ENCODE assay signal across 27 mouse cellular contexts in genomic region chr1:88254793-88255465, GRCm38 (mm10). TPM values are rescaled to one million over a fixed set of nuclear protein-coding genes. Genes with fewer than 3 reads are reported as not detected.
A peak's percentile ranks its signal among the peaks of the same experiment; 100 is the strongest.
DNase-seq lines count a peak whose midpoint lies in the region; ATAC-seq and TF ChIP-seq lines count a peak whose summit lies in the region.
"Had no signal": no experiment of that assay in that cellular context is flagged by ENCODE, and none has a peak within 500 bp of the region (broad histone marks: within the 10 kb centered on the region; RNA-seq: fewer than 3 reads in every experiment).

No protein-coding gene starts in this region.

- TF ChIP-seq POLR2A in cerebellum, adult 2 months (IDR thresholded peaks at IDR 0.05; ENCODE audit: borderline replicate concordance, insufficient read depth, low read length) = no peak

- H3K36me3 ChIP-seq in heart, embryonic 11.5 days (ENCODE audit: control insufficient read depth, insufficient read depth, low read length) = no peaks in the 10 kb centered on the region
- H3K36me3 ChIP-seq in megakaryocyte, embryonic 14.5 days (replicated peaks; ENCODE audit: low read length) = peaks cover 8% of the 10 kb centered on the region
- H3K36me3 ChIP-seq: heart, embryonic 15.5 days had no signal

- 47% methylated on average over 12 of the region's 12 CpGs for WGBS in cerebellum, adult 2 months
- WGBS in heart, embryonic 11.5 days (ENCODE audit: insufficient replicate concordance) = 79% methylated on average over 12 of the region's 12 CpGs

- no peak overlapping the region for H3K4me2 ChIP-seq in heart, embryonic 11.5 days
- H3K4me2 ChIP-seq: embryonic facial prominence, embryonic 12.5 days; heart, embryonic 15.5 days; liver, embryonic 11.5 days; neural tube, embryonic 15.5 days had no signal

- H3K9me3 ChIP-seq in heart, embryonic 11.5 days (replicated peaks; ENCODE audit: control insufficient read depth, low read length) = peaks cover 78% of the 10 kb centered on the region
- H3K9me3 ChIP-seq in megakaryocyte, embryonic 14.5 days = peaks cover 73% of the 10 kb centered on the region

- no peak overlapping the region for H3K27ac ChIP-seq in cerebellum, adult 2 months (ENCODE audit: insufficient read depth, low read length)
- H3K27ac ChIP-seq in heart, embryonic 11.5 days (ENCODE audit: low read depth, low read length) = no peak overlapping the region
- H3K27ac ChIP-seq: embryonic facial prominence, embryonic 12.5 days; gastrocnemius, adult 2 months; heart, embryonic 15.5 days; neural tube, embryonic 15.5 days had no signal

- peak; percentile 47 for DNase-seq in cerebellum, adult 9-11 months
- DNase-seq in cerebellum, adult 2 months = no peak
- DNase-seq in heart, adult 18-20 months = no peak
- DNase-seq in MN1 (ENCODE audit: low spot score) = peak; percentile 63
- no peak for DNase-seq in lung, postnatal 14 days
- DNase-seq: adrenal gland, postnatal 14 days; forebrain, postnatal 0 days; gastrocnemius, adult 2 months; kidney, adult 9 months; right cerebral cortex, postnatal 25 days; thymus, adult 18-20 months had no signal

- peaks cover 30% of the 10 kb centered on the region for H3K4me1 ChIP-seq in cerebellum, adult 2 months (ENCODE audit: control insufficient read depth, insufficient read depth, low read length)
- 0 out of 2 replicates have a peak, but pooled peaks cover 5% of the 10 kb centered on the region for H3K4me1 ChIP-seq in heart, embryonic 11.5 days (ENCODE audit: control insufficient read depth, insufficient read depth, low read length)
- H3K4me1 ChIP-seq in megakaryocyte, embryonic 14.5 days = peaks cover 17% of the 10 kb centered on the region
- H3K4me1 ChIP-seq: embryonic facial prominence, embryonic 12.5 days had no signal

- H3K27me3 ChIP-seq in cerebellum, adult 2 months (ENCODE audit: control insufficient read depth, insufficient read depth, low read length) = no peaks in the 10 kb centered on the region
- no peaks in the 10 kb centered on the region for H3K27me3 ChIP-seq in heart, embryonic 11.5 days (ENCODE audit: control insufficient read depth, insufficient read depth, low read length)
- peaks cover 16% of the 10 kb centered on the region for H3K27me3 ChIP-seq in megakaryocyte, embryonic 14.5 days (replicated peaks)
- H3K27me3 ChIP-seq: embryonic facial prominence, embryonic 12.5 days; heart, embryonic 15.5 days; neural tube, embryonic 15.5 days had no signal

- ATAC-seq in heart, embryonic 11.5 days (replicated peaks; ENCODE audit: insufficient number of reproducible peaks, low FRiP score, low TSS enrichment) = peak; percentile 7; the same call in 1 of the 2 replicates
- ATAC-seq in megakaryocyte, adult 5-6 weeks (ENCODE audit: poor library complexity, severe bottlenecking) = no peak

- H3K4me3 ChIP-seq in cerebellum, adult 2 months (replicated peaks; ENCODE audit: insufficient read depth, low read depth, low read length) = no peak overlapping the region
- H3K4me3 ChIP-seq in heart, embryonic 11.5 days (ENCODE audit: low read depth, low read length) = no peak overlapping the region
- peak overlapping the region; percentile 0 for H3K4me3 ChIP-seq in megakaryocyte, embryonic 14.5 days (replicated peaks)
- H3K4me3 ChIP-seq: embryonic facial prominence, embryonic 12.5 days; gastrocnemius, adult 2 months; heart, embryonic 15.5 days; neural tube, embryonic 15.5 days had no signal

- no peak overlapping the region for H3K9ac ChIP-seq in heart, embryonic 11.5 days (ENCODE audit: low read depth, low read length)
- H3K9ac ChIP-seq: embryonic facial prominence, embryonic 12.5 days; forebrain, postnatal 0 days; heart, embryonic 15.5 days; neural tube, embryonic 15.5 days had no signal

- TF ChIP-seq CTCF in cerebellum, adult 2 months (IDR thresholded peaks at IDR 0.05; ENCODE audit: borderline replicate concordance, insufficient read depth, low read depth, low read length) = no peak

RNA-seq across cellular contexts. Expression of gene Hjurp, which starts 22.5 kb away (rescaled TPM):
- 79.1 and 80.4 TPM in 2 replicates for polyA plus RNA-seq in cerebellum, adult 2 months (2012; rRNA removed)
- 117 and 118 TPM in 2 replicates for polyA plus RNA-seq in heart, embryonic 11.5 days (2014; fragmentation: Nextera tagmentation; extraction: Ambion mirVana)
- total RNA-seq in heart, adult 18-20 months (2021) = 10 to 100 TPM; 10.6 to 11.0 TPM
- polyA plus RNA-seq in megakaryocyte, embryonic 14.5 days (2012; ENCODE audit: insufficient read depth, low replicate concordance) = 2.4 and 4.0 TPM in 2 replicates
- 99.8 and 112 TPM in 2 replicates for total RNA-seq in megakaryocyte, adult 5-6 weeks (2015)
- 174 and 189 TPM in 2 replicates for total RNA-seq in megakaryocyte, adult 5-6 weeks (2017)

RNA-seq across cellular contexts. Expression of gene Trpm8, which starts 22.5 kb away (rescaled TPM):
- 0.48 and 0.49 TPM in 2 replicates for polyA plus RNA-seq in cerebellum, adult 2 months (2012; rRNA removed)
- polyA plus RNA-seq in heart, embryonic 11.5 days (2014; fragmentation: Nextera tagmentation; extraction: Ambion mirVana) = 0.10 TPM in 1 of 2 replicates, not detected in the other
- not detected for total RNA-seq in heart, adult 18-20 months (2021)
- not detected in 2 replicates for polyA plus RNA-seq in megakaryocyte, embryonic 14.5 days (2012; ENCODE audit: insufficient read depth, low replicate concordance)
- total RNA-seq in megakaryocyte, adult 5-6 weeks (2015) = not detected in 2 replicates
- not detected in 2 replicates for total RNA-seq in megakaryocyte, adult 5-6 weeks (2017)
- total RNA-seq: adrenal gland, postnatal 14 days; common myeloid progenitor, adult 5-6 weeks; gastrocnemius, adult 2 months; hematopoietic stem cell, adult 5-6 weeks; megakaryocyte progenitor cell, adult 5-6 weeks had no signal
- polyA plus RNA-seq: embryonic facial prominence, embryonic 12.5 days; heart, embryonic 15.5 days; intestine, embryonic 14.5 days; large intestine, adult 2 months; liver, embryonic 11.5 days; urinary bladder, adult 2 months had no signal

RNA-seq across cellular contexts. Expression of gene Mroh2a, which starts 28.1 kb away (rescaled TPM):
- polyA plus RNA-seq in cerebellum, adult 2 months (2012; rRNA removed) = 0.25 and 0.43 TPM in 2 replicates
- polyA plus RNA-seq in heart, embryonic 11.5 days (2014; fragmentation: Nextera tagmentation; extraction: Ambion mirVana) = 0.63 and 1.1 TPM in 2 replicates
- total RNA-seq in heart, adult 18-20 months (2021) = not detected
- polyA plus RNA-seq in megakaryocyte, embryonic 14.5 days (2012; ENCODE audit: insufficient read depth, low replicate concordance) = not detected in 2 replicates
- 0.47 and 1.2 TPM in 2 replicates for total RNA-seq in megakaryocyte, adult 5-6 weeks (2015)
- total RNA-seq in megakaryocyte, adult 5-6 weeks (2017) = 0.28 and 0.37 TPM in 2 replicates
- total RNA-seq: forebrain, postnatal 0 days; gastrocnemius, adult 2 months had no signal

RNA-seq across cellular contexts. Expression of gene Ugt1a1, which starts 43.2 kb away (rescaled TPM):
- not detected in 2 replicates for polyA plus RNA-seq in cerebellum, adult 2 months (2012; rRNA removed)
- polyA plus RNA-seq in heart, embryonic 11.5 days (2014; fragmentation: Nextera tagmentation; extraction: Ambion mirVana) = not detected in 2 replicates
- under 1 TPM in 1 of 2 experiments, not detected in 1; 0.20 TPM for total RNA-seq in heart, adult 18-20 months (2021)
- polyA plus RNA-seq in megakaryocyte, embryonic 14.5 days (2012; ENCODE audit: insufficient read depth, low replicate concordance) = not detected in 2 replicates
- total RNA-seq in megakaryocyte, adult 5-6 weeks (2015) = 0.29 and 1.1 TPM in 2 replicates
- 0.37 TPM in 1 of 2 replicates, not detected in the other for total RNA-seq in megakaryocyte, adult 5-6 weeks (2017)
- total RNA-seq: common myeloid progenitor, adult 5-6 weeks; gastrocnemius, adult 2 months; hematopoietic stem cell, adult 5-6 weeks; layer of hippocampus, postnatal 14 days; left cerebral cortex, postnatal 25 days had no signal
- polyA plus RNA-seq: embryonic facial prominence, embryonic 12.5 days; forebrain, postnatal 0 days; heart, embryonic 15.5 days; liver, embryonic 11.5 days; lung, embryonic 16.5 days; neural tube, embryonic 15.5 days had no signal

RNA-seq across cellular contexts. Expression of gene Dnajb3, which starts 49.3 kb away (rescaled TPM):
- 2.9 and 3.5 TPM in 2 replicates for polyA plus RNA-seq in cerebellum, adult 2 months (2012; rRNA removed)
- 9.6 and 10.4 TPM in 2 replicates for polyA plus RNA-seq in heart, embryonic 11.5 days (2014; fragmentation: Nextera tagmentation; extraction: Ambion mirVana)
- under 1 TPM in 1 of 2 experiments, not detected in 1; 0.28 TPM for total RNA-seq in heart, adult 18-20 months (2021)
- not detected in 2 replicates for polyA plus RNA-seq in megakaryocyte, embryonic 14.5 days (2012; ENCODE audit: insufficient read depth, low replicate concordance)
- total RNA-seq in megakaryocyte, adult 5-6 weeks (2015) = 0.66 TPM in 1 of 2 replicates, not detected in the other
- not detected in 2 replicates for total RNA-seq in megakaryocyte, adult 5-6 weeks (2017)
- total RNA-seq: gastrocnemius, adult 2 months; hematopoietic stem cell, adult 5-6 weeks had no signal

Comparison
In these comparisons a context has a peak if more than half of its experiments do, and no peak if none do; other contexts are left out.
1. DNase-seq: peak in cerebellum, adult 9-11 months (single experiment) and MN1 (single experiment); none in cerebellum, adult 2 months (0 of 2), heart, adult 18-20 months (0 of 2) and lung, postnatal 14 days (single experiment).
2. RNA of gene Hjurp, which starts 22.5 kb away (polyA plus RNA-seq): 117 to 118 TPM in heart, embryonic 11.5 days and 79.1 to 80.4 TPM in cerebellum, adult 2 months; 2.4 to 4.0 TPM in megakaryocyte, embryonic 14.5 days; every median in the first group is over 10 times any median in the second.